Mouse (Mus musculus) CH12F3 (cell line): ENCODE results near the gene Sowahc.

Source experiments
- in situ Hi-C: fragments of 300-500 bp; cut with MboI; formaldehyde crosslinking; loops from 2 replicates; pipeline ENCODE4 v1.14.3; 2020; ENCODE audit warnings: low sequenced_read_pairs

The Sowahc gene

GRCm38 (mm10) chr10:59252396-59252795, 30.6 kb downstream of the Sowahc start:
- in situ Hi-C loops: no loop called here

GRCm38 (mm10) chr10:59253541-59254079, 31.9 kb downstream of the Sowahc start:
- in situ Hi-C loops: no loop called here

- in situ Hi-C loops: no loop called here
Observed at GRCm38 (mm10) chr10:59256533-59256932, 34.8 kb downstream of the Sowahc start.

DNA sequence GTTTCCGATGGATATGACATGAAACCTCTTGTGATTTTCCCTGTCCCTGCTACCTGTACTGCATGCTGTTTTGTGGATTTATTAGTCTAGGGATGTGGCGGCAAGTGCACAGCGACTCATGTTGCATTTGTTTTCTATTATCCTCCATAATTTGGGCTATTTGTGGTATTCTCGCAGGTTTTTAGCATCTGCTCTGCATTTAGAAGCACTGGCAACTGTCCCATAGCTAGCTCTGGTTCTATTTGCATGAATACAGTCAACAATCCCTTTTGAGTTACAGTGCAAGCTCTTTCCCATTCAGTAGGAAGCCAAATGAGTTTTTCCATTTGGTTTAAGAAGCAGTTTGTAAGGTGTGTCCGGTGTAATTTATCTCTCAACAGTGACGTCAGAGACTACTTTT, 37.8 kb downstream of the Sowahc start:
- in situ Hi-C loops: no loop called here

DNA sequence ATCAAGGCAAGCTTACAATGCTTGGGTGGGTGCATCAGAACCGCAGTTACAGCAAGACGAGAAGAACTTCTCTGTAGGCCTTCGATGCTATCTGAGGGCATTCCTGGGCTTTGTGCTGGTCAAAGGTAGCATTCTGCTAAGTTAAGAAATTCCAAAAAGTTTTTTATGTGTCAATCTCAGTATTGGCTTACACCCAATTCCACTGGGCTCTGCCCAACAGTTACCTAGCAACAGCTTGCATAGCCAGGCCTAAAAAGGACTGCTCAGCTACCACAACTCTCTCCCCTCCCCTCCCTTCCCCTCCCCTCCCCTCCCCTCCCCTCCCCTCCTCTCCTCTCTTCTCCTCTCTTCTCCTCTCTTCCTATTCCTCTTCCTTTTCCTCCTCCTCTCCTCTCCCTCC, 39.9 kb downstream of the Sowahc start:
- in situ Hi-C loops: no loop called here

DNA sequence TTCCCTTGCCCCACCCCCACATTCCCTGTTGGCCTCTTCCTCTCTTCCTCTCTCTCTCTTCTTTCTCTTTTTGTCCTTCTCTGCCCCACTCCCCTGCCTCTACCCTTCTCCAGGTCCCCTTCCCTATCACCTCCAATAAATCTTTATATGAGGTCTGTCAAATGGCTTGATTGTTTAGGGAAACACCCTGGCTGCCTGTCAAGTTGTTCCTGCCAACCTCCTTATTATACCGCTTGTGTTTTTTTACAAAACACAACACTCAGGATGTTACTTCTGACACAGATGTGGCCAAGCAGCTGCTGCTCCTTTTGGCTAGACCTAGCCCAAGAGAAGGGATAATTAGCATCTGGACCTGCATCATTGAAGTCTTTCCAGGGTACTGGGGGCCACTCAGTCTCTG, 40.3 kb downstream of the Sowahc start:
- in situ Hi-C loops: no loop called here

- in situ Hi-C loops: no loop called here
Observed at GRCm38 (mm10) chr10:59262979-59263378, 41.2 kb downstream of the Sowahc start.

- in situ Hi-C loops: no loop called here
Observed at GRCm38 (mm10) chr10:59265067-59265466, 43.3 kb downstream of the Sowahc start.

DNA sequence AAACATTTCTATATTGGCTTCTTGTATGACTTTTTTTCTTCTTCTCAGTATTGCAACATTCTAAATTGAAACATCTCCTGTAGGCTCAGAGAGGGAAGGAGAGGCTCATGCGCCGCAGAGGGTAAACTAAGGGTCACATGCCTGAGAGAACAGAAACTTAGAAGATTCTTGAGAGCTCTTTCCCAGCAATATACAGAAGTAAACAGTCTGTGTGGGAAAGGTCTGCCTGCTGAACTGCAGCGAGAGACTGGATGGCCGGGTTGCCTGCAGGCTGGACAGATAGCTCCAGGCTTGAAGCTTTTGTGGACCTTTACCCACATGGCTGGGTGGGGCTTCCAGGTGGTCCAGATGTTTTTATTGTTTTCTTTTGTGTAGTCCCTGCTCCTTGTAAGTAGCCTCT, 43.9 kb downstream of the Sowahc start:
- in situ Hi-C loops: no loop called here

DNA sequence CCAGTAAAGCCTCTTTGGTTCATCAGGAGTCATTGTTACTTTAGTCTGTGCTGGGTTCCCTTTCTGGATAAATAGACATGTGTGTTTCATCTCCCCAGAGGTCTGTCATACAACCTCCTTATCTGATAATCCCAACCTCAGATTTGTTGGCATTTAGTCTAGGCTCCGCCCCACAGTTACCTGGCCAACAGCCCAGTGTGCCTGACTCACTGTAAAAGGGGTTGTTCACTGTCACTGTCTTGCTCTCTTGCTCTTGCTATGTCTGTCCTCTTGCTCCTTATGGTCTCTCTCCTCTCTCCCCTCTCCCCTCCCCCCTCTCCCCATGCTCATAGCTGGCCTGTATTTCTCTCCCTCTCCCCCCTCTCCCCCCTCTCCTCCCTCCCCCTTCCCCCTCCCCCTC, 44.3 kb downstream of the Sowahc start:
- in situ Hi-C loops: no loop called here

DNA sequence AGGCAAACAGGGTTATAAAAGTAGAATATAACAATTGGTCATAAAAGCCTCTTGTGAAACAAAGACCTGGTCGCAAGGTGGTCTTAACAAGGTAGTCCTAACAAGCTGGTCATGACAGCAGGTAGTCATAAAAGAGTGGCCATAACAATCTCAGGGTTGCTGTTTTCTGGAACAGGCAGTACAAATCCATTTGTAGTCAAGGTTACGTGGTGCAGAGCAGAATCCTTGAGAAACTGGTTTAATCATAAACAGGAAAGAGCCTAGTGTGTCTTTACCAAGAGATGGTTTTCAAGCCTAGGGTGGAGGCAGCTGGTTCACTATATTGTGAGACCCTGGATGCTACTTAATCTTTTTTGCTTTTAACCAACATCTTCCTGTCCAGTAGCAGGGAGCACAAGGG, 45.5 kb downstream of the Sowahc start:
- in situ Hi-C loops: no loop called here

GRCm38 (mm10) chr10:59268109-59268508, 46.4 kb downstream of the Sowahc start:
- in situ Hi-C loops: no loop called here

DNA sequence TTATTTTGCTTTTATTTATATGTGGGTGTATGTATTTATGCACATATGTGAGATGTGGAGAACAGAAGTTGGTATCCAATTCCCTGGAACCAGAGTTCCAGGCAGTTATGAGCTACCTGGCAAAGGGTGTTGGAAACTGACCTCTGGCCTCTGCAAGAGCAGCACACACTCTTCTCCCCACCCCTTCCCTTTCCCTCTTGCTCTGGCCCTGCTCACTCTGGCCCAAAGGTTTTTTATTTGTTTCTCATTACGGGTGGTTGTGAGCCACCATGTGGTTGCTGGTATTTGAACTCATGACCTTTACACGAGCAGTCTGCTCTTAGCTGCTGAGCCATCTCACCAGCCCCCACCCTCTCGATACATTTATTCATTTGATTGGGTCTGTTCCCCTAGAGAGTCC, 47.0 kb downstream of the Sowahc start:
- in situ Hi-C loops: no loop called here

DNA sequence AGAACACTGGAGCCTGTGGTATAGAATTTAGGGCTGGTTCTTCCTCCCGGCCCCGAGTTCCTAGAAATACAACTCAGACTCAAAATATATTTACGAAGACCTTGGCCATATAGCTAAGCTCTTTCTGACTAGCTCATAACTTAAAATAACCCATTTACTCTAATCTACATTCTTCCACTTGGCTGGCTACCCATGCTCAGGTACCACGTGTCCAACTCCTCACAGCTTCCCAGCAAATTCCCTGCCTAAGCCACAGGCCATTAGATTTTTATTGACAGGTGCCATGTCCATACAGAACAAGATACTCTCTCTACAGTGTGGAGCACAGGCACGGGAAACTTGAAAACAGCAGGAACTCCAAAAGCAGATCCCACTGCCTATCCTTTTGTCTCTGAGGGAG, 54.0 kb downstream of the Sowahc start:
- in situ Hi-C loops: loop anchor here (25.0 kb wide), 1 partner anchor 463 kb away; the partner anchor contains the start of gene Sh3rf3
